Mouse (Mus musculus): ENCODE measurements around the gene Gnl2.

DNA sequence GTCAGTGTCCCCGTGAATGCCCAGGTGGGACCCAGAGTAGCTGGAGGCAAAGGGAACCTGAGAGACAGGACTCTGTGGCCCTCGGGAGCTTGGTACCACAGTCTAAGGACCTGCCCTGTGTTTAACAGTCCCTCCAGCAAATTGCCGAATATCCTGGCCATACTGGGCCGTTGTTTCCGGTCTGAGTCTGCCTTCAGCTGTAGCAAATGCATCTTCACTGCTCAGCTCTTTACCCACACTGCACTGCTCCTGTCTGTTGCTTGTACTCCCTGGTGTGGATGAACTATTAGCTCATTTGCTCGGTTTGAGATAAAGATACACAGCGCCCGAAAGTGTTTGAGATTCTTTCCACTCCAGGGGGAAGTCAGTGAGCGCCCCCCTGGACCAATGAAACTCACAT is 28.0 kb upstream of the Gnl2 start:
- no peak for TF ChIP-seq GATA1 (IDR thresholded peaks at IDR 0.05; ENCODE audit: low read length)
- TF ChIP-seq TAL1 (IDR thresholded peaks at IDR 0.05; ENCODE audit: low read length), result no peak
